Mouse (Mus musculus): ENCODE results near the gene St6galnac1. TPM values are rescaled to one million over a fixed set of nuclear protein-coding genes. Genes with fewer than 3 reads are reported as not detected.
A peak's percentile ranks its signal among the peaks of the same experiment; 100 is the strongest.

St6galnac1 gene
- polyA plus RNA-seq, 1 experiment from 2014 or later: not detected

DNA sequence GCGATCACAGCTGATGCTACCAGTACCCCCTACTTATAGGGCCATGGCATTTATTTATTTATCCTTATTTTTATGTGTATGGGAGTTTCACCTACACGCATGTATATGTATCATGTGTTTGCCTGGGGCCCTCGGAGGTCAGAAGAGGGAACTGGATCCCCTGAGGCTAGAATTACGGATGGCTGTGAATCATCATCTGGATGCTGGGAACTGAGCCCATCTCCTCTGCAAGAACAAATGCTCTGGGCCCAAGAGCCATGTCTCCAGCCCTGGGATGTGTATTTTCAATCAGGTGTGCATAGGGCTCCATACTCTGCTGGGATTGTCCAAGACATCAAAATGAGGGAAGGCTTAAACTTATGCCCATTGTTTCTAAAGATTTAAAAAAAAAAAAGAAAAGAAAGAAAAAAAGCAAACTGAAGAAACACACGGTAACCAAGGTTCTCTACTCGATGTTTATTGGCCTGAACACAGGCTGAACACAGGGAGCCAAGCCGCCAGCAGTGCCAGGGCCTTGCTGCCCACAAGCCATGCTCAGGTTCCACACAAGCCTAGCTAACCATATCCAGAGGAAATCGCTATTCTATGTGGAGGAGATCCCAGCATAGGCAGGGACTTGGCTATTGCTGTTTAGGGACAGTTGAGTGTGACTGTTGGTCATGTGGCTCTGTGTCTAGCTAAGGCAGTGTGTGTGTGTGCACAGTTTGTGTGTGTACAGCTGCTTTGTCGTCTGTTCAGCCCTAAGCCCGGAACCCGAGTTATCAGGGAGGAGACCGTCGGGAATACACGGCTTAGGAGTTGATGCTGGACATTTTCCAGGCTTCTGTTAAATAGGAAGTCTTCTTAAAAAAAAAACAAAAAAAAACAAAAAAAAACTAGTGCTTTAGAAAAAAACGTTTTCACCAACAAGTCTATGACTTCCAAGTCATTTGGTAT is 31.1 kb upstream of the St6galnac1 start:
- no peak overlapping the region for H3K9ac ChIP-seq (replicated peaks)
- H3K4me1 ChIP-seq (replicated peaks): peaks cover 18% of the 10 kb centered on the region
- peaks cover 5% of the 10 kb centered on the region; the same call in 1 of the 2 replicates for H3K27me3 ChIP-seq
- 0 out of 2 replicates have a peak overlapping the region, but pooled peaks have one; percentile 41 for H3K27ac ChIP-seq
- H3K9me3 ChIP-seq: no peaks in the 10 kb centered on the region
- WGBS: 84% methylated on average over 15 of the region's 15 CpGs
- H3K36me3 ChIP-seq: no peaks in the 10 kb centered on the region
- no peak overlapping the region for H3K4me3 ChIP-seq (replicated peaks)
- H3K4me2 ChIP-seq: no peak overlapping the region
- ATAC-seq (ENCODE audit: insufficient number of reproducible peaks, insufficient read depth, low FRiP score, low TSS enrichment, low read depth): no peak

DNA sequence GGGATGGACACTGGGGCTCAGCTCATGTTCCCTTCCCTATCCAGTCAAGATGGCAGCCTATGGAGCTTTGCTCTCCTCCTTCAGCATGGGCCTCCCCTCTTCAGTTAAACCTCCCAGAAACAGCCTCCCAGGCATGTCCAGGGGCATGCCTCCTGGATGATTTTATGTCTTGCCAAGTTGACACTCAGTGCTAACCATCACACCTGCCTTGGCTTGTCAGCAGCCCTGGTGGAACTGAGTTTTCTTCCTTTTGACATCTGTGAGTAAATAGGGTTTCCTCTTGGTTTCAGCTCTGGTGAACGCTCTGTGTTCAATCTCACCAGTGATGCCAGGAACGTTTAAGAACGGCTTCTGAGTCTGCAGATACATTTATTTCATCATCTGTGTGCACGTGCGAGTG is 27.4 kb upstream of the St6galnac1 start:
- no peak overlapping the region for H3K4me3 ChIP-seq (replicated peaks)
- H3K27me3 ChIP-seq: no peaks in the 10 kb centered on the region
- H3K9me3 ChIP-seq: no peaks in the 10 kb centered on the region
- ATAC-seq (ENCODE audit: insufficient number of reproducible peaks, insufficient read depth, low FRiP score, low TSS enrichment, low read depth): no peak
- H3K36me3 ChIP-seq: no peaks in the 10 kb centered on the region
- no peak overlapping the region for H3K9ac ChIP-seq (replicated peaks)
- no peak overlapping the region for H3K27ac ChIP-seq
- no peak overlapping the region for H3K4me2 ChIP-seq
- peaks cover under 1% of the 10 kb centered on the region; the same call in 1 of the 2 replicates for H3K4me1 ChIP-seq (replicated peaks)
- 86% methylated on average over 5 of the region's 5 CpGs for WGBS

DNA sequence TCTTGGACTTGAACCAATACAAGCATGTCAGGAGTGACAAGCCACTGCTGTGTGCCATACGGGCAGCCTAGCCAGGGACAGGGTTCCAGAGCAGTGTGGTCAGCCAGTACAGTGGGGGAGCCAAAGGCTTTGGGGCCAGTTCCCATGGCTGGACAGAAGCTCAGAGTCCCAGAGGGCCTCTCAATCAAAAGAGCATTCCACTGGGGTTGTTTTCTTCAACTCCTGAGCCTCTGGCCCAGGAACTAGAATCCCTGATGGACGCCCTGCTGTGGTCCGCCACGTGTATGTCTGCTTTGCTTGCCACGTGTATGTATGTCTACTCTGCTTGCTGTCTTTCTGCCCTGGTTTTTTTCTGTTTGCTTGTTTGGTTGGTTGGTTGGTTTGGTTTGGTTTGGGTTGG is 25.8 kb upstream of the St6galnac1 start:
- no peaks in the 10 kb centered on the region for H3K36me3 ChIP-seq
- 75% methylated on average over 5 of the region's 5 CpGs for WGBS
- H3K27me3 ChIP-seq: no peaks in the 10 kb centered on the region
- no peaks in the 10 kb centered on the region for H3K9me3 ChIP-seq
- H3K27ac ChIP-seq: no peak overlapping the region
- H3K4me2 ChIP-seq: no peak overlapping the region
- ATAC-seq (ENCODE audit: insufficient number of reproducible peaks, insufficient read depth, low FRiP score, low TSS enrichment, low read depth): no peak
- no peak overlapping the region for H3K4me3 ChIP-seq (replicated peaks)
- no peaks in the 10 kb centered on the region for H3K4me1 ChIP-seq (replicated peaks)
- no peak overlapping the region for H3K9ac ChIP-seq (replicated peaks)

DNA sequence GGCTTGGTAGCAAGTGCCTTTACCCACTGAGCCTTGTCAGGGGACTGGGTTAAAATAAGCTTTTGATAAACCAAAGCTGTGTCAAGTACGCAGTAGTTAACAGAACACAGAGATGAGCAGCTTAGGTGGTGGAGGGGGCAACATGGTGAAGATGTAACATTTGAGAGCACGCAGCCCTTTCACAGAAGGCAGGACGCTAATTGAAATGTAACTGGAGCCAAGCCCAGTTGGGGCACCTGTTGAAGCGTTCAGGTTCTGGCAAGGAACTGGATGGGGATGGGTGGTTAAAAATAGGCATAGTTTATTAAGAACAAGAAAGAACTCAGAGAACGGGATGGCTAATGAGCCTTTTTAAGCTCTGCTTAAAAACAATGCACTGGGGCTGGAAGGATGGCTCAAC is 24.1 kb upstream of the St6galnac1 start:
- Histone ChIP-seq H3K27ac (no peak overlapping the region), H3K9me3 (no peaks in the 10 kb centered on the region), H3K4me3 (replicated peaks) (no peak overlapping the region), H3K9ac (replicated peaks) (no peak overlapping the region), H3K4me2 (no peak overlapping the region), H3K4me1 (replicated peaks) (no peaks in the 10 kb centered on the region), H3K36me3 (no peaks in the 10 kb centered on the region), H3K27me3 (no peaks in the 10 kb centered on the region)
- no peak for ATAC-seq (ENCODE audit: insufficient number of reproducible peaks, insufficient read depth, low FRiP score, low TSS enrichment, low read depth)
- WGBS: 88% methylated on average over 5 of the region's 5 CpGs

DNA sequence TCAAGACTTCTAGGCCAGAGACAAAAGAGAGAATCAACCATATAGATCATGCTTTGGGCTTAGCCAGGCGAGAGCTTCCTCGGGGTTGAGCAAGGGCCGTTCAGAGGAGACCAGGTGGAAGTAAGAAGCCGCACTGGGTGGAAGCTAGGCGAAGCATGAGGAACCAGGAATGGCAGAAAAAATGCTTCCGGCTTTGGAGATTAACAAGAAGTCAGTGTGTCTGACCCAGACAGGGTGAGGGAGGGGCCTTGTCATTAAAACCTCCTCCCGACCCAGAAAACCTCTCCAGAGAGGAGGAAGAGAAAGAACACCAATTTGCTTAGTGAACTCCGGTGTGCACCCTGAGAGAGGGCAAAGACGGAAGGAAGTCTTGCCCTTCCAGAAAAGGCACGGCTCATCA is 8.9 kb upstream of the St6galnac1 start:
- H3K4me1 ChIP-seq (replicated peaks): peaks cover 21% of the 10 kb centered on the region
- no peak overlapping the region for H3K9ac ChIP-seq (replicated peaks)
- H3K9me3 ChIP-seq: 0 out of 2 replicates have a peak, but pooled peaks cover 4% of the 10 kb centered on the region
- no peaks in the 10 kb centered on the region for H3K36me3 ChIP-seq
- H3K4me3 ChIP-seq (replicated peaks): no peak overlapping the region
- no peak overlapping the region for H3K4me2 ChIP-seq
- WGBS: 93% methylated on average over 10 of the region's 10 CpGs
- ATAC-seq (ENCODE audit: insufficient number of reproducible peaks, insufficient read depth, low FRiP score, low TSS enrichment, low read depth): no peak
- H3K27me3 ChIP-seq: no peaks in the 10 kb centered on the region
- H3K27ac ChIP-seq: no peak overlapping the region

DNA sequence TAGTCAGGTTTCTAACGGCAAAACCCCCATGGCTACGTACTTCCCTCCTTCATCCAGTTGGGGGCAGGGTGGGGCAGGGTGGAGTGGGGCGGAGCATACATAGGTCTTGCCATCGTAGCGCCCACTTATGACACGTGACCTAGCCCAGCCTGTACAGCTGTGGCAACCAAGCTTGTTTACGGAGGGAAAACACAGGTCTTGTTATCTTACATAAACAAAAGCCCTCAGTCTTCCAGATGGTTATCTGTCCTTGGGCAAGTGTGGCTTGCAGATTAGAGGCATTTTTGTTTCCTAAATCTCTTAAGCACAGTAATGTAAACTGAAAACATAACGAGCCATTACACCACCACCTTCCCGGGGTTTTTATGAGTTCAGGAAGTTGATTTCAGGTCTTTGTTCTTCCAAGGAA is 7.4 kb upstream of the St6galnac1 start:
- H3K4me1 ChIP-seq (replicated peaks): peaks cover 23% of the 10 kb centered on the region
- H3K27me3 ChIP-seq: no peaks in the 10 kb centered on the region
- H3K4me2 ChIP-seq: 0 out of 2 replicates have a peak overlapping the region, but pooled peaks have one; percentile 3
- no peaks in the 10 kb centered on the region for H3K36me3 ChIP-seq
- no peak overlapping the region for H3K9ac ChIP-seq (replicated peaks)
- no peak overlapping the region for H3K4me3 ChIP-seq (replicated peaks)
- 0 out of 2 replicates have a peak, but pooled peaks cover 4% of the 10 kb centered on the region for H3K9me3 ChIP-seq
- H3K27ac ChIP-seq: peak overlapping the region; percentile 25; the same call in 1 of the 2 replicates
- 50% methylated on average over 9 of the region's 9 CpGs for WGBS
- ATAC-seq (ENCODE audit: insufficient number of reproducible peaks, insufficient read depth, low FRiP score, low TSS enrichment, low read depth): no peak

DNA sequence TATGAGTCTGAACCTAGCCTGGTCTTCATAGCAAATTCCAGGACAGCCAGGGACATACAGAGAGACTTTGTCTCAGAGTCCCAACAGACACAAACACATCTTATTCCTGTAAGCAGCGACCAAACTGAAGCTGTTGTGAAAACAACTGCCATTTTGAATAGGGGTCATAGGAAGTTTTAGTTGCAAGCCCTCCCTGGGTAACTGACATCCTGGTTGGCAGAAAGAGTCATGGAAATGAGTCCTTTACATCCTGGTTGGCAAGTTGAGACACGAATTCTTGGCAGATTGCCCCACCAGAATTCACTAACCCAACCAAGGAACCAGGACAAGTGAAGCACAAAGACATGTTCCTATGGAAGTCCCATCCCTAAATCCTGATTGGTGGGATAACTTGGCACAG is 2.1 kb downstream of the St6galnac1 start:
- Histone ChIP-seq H3K4me2 (no peak overlapping the region), H3K9ac (replicated peaks) (no peak overlapping the region), H3K4me3 (replicated peaks) (no peak overlapping the region), H3K27ac (no peak overlapping the region), H3K36me3 (no peaks in the 10 kb centered on the region), H3K9me3 (no peaks in the 10 kb centered on the region), H3K27me3 (no peaks in the 10 kb centered on the region), H3K4me1 (replicated peaks) (0 out of 2 replicates have a peak, but pooled peaks cover 2% of the 10 kb centered on the region)
- WGBS: 62% methylated on average over 2 of the region's 2 CpGs
- no peak for ATAC-seq (ENCODE audit: insufficient number of reproducible peaks, insufficient read depth, low FRiP score, low TSS enrichment, low read depth)

DNA sequence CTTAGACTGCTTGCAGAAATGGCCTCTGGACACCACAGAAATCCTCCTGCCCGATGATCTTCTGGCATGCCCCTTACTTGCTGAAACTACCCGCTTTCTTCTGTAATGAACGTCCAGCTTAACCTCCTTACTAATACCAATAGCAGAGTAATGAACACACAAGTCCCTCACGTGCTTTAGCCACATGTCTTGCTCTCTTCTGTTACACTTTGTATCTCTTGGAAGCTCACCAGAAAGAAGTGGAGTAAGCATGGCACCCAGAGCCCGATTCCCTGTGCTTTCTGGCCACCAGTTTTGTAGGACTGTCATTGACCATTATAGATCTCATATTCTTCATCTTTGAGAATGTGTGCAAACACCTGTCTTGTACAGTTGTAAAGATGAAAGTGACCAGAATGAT is 5.4 kb downstream of the St6galnac1 start:
- H3K9ac ChIP-seq (replicated peaks): no peak overlapping the region
- no peak for ATAC-seq (ENCODE audit: insufficient number of reproducible peaks, insufficient read depth, low FRiP score, low TSS enrichment, low read depth)
- no peaks in the 10 kb centered on the region for H3K27me3 ChIP-seq
- 81% methylated on average over 5 of the region's 5 CpGs for WGBS
- no peaks in the 10 kb centered on the region for H3K4me1 ChIP-seq (replicated peaks)
- no peak overlapping the region for H3K4me2 ChIP-seq
- H3K27ac ChIP-seq: no peak overlapping the region
- H3K4me3 ChIP-seq (replicated peaks): no peak overlapping the region
- no peaks in the 10 kb centered on the region for H3K36me3 ChIP-seq
- H3K9me3 ChIP-seq: no peaks in the 10 kb centered on the region

DNA sequence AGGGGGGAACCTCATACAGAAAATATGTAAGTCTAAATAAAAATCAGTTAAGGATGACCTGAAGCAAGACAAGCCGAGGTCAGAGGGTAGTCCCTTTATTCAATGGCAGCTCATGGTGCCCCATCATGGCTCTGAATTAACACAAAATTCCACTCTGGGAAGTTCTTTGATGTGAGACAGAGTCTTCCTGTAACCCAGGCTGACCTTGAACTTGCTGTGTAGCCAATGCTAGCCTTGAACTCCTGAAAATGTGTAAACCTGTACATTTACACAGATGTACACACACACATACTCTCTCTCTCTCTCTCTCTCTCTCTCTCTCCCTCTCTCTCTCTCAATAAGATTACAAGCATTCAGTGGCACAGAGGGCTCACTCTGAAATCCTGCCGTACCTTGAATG is 10.4 kb downstream of the St6galnac1 start:
- no peaks in the 10 kb centered on the region for H3K36me3 ChIP-seq
- H3K27me3 ChIP-seq: no peaks in the 10 kb centered on the region
- H3K4me1 ChIP-seq (replicated peaks): no peaks in the 10 kb centered on the region
- H3K9me3 ChIP-seq: no peaks in the 10 kb centered on the region
- H3K27ac ChIP-seq: no peak overlapping the region
- 91% methylated on average over 2 of the region's 2 CpGs for WGBS
- H3K9ac ChIP-seq (replicated peaks): no peak overlapping the region
- no peak for ATAC-seq (ENCODE audit: insufficient number of reproducible peaks, insufficient read depth, low FRiP score, low TSS enrichment, low read depth)
- no peak overlapping the region for H3K4me2 ChIP-seq
- no peak overlapping the region for H3K4me3 ChIP-seq (replicated peaks)

DNA sequence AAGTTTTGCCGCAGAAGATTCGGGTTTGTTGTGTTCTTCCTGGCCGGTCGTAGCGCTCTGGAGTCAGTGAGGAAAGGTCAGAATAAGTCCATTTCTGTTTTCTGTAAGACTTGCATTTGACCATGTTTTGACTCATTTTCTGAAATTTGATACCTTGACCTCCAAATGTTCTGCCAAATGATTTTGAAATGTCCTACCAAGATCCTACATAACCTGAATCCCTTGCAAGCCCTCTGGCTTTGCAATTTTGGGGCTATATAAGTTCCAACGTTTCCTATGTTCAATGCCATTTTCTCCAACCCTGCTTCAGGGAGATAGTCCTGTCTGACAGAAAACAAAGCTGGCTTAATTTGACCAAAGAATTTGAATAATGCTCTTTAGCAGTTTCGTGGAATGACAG is 11.0 kb downstream of the St6galnac1 start:
- Histone ChIP-seq H3K4me3 (replicated peaks) (no peak overlapping the region), H3K36me3 (no peaks in the 10 kb centered on the region), H3K27ac (no peak overlapping the region), H3K9ac (replicated peaks) (no peak overlapping the region), H3K9me3 (no peaks in the 10 kb centered on the region), H3K27me3 (no peaks in the 10 kb centered on the region), H3K4me2 (no peak overlapping the region), H3K4me1 (replicated peaks) (no peaks in the 10 kb centered on the region)
- 93% methylated on average over 7 of the region's 7 CpGs for WGBS
- ATAC-seq (ENCODE audit: insufficient number of reproducible peaks, insufficient read depth, low FRiP score, low TSS enrichment, low read depth): no peak

DNA sequence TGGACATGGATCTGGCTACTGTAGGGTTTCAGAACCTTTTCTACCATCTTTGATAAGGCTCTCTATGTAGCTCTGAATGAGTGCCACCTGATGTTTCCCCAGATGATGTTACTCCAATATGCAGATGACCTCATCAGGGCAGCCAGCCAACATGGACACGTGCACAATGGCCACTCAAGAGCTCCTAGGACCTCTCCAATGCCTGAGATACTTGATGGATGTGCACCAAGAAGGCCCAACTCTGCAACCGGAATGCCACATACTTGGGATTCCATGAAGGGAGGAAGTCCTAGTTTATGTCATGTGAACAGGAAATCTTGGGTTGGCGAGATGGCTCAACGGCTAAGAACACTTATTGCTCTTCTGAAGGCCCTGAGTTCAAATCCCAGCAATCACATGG is 20.1 kb downstream of the St6galnac1 start:
- no peaks in the 10 kb centered on the region for H3K9me3 ChIP-seq
- 86% methylated on average over 4 of the region's 4 CpGs for WGBS
- no peaks in the 10 kb centered on the region for H3K4me1 ChIP-seq (replicated peaks)
- no peak overlapping the region for H3K27ac ChIP-seq
- H3K4me3 ChIP-seq (replicated peaks): no peak overlapping the region
- 0 out of 2 replicates have a peak, but pooled peaks cover 3% of the 10 kb centered on the region for H3K27me3 ChIP-seq
- no peak overlapping the region for H3K9ac ChIP-seq (replicated peaks)
- no peak for ATAC-seq (ENCODE audit: insufficient number of reproducible peaks, insufficient read depth, low FRiP score, low TSS enrichment, low read depth)
- no peaks in the 10 kb centered on the region for H3K36me3 ChIP-seq
- no peak overlapping the region for H3K4me2 ChIP-seq

All from limb, embryonic 12.5 days (tissue).